Mouse (Mus musculus) lung, adult 18-20 months (tissue): Measurements from ENCODE around the gene Ap2s1.
"Not testable (repeated sequence)": the region's sequence is repeated elsewhere in the genome, so short reads cannot be mapped to it uniquely, and the experiment has no call there.

ENCODE experiments used
- DNase-seq, 2 experiments: peaks; one replicate each; pipeline ENCODE4 v3.0.0; 2022; ENCODE audit warnings: mixed read lengths in 2 of 2

Ap2s1 gene

GRCm38 (mm10) chr7:16738073-16738696 lies at the start of gene Ap2s1:
Gene Ap2s1, plus strand, starts transcription at chr7:16738410.
- DNase-seq = peak; percentile 98

GRCm38 (mm10) chr7:16689196-16689595 lies 49.0 kb upstream of the Ap2s1 start:
- DNase-seq = no peak

- no peak for DNase-seq
These were observed 43.2 kb upstream of the Ap2s1 start for GRCm38 (mm10) chr7:16695025-16695424.

GRCm38 (mm10) chr7:16699042-16699441 lies 39.2 kb upstream of the Ap2s1 start:
- DNase-seq = peak in 1 of 2 experiments; percentile 5

- DNase-seq = no peak
These were observed 37.6 kb upstream of the Ap2s1 start for GRCm38 (mm10) chr7:16700583-16700982.

- no peak for DNase-seq
These were observed 31.8 kb upstream of the Ap2s1 start for GRCm38 (mm10) chr7:16706385-16706784.

- no peak for DNase-seq
These were observed 30.0 kb upstream of the Ap2s1 start for GRCm38 (mm10) chr7:16708244-16708643.

- no peak for DNase-seq
These were observed 27.6 kb upstream of the Ap2s1 start for GRCm38 (mm10) chr7:16710604-16711003.

GRCm38 (mm10) chr7:16712633-16713415 lies 25.4 kb upstream of the Ap2s1 start:
- no peak for DNase-seq

GRCm38 (mm10) chr7:16716456-16717152 lies 21.6 kb upstream of the Ap2s1 start:
- not testable (repeated sequence) for DNase-seq

GRCm38 (mm10) chr7:16721629-16722028 lies 16.6 kb upstream of the Ap2s1 start, which contains the start of gene Ceacam9:
Gene Ceacam9, plus strand, starts transcription at chr7:16721929.
- DNase-seq = no peak

GRCm38 (mm10) chr7:16722490-16722889 lies 15.7 kb upstream of the Ap2s1 start:
- not testable (repeated sequence) for DNase-seq

- DNase-seq = peak; percentile 51 to 70
These were observed 9.4 kb upstream of the Ap2s1 start for GRCm38 (mm10) chr7:16728596-16729348.

- peak; percentile 32 to 50 for DNase-seq
These were observed 8.6 kb upstream of the Ap2s1 start for GRCm38 (mm10) chr7:16729563-16729962.

GRCm38 (mm10) chr7:16730791-16731190 lies 7.4 kb upstream of the Ap2s1 start:
- no peak for DNase-seq

GRCm38 (mm10) chr7:16731893-16732422 lies 6.3 kb upstream of the Ap2s1 start:
- no peak for DNase-seq

GRCm38 (mm10) chr7:16737606-16738072 lies 571 bp upstream of the Ap2s1 start:
- no peak for DNase-seq

GRCm38 (mm10) chr7:16739056-16739604 lies 920 bp downstream of the Ap2s1 start:
- no peak for DNase-seq

- no peak for DNase-seq
These were observed 7.2 kb downstream of the Ap2s1 start for GRCm38 (mm10) chr7:16745373-16745772.

- DNase-seq = peak; percentile 24 to 48
These were observed 7.9 kb downstream of the Ap2s1 start for GRCm38 (mm10) chr7:16746093-16746492.

GRCm38 (mm10) chr7:16747656-16748055 lies 9.4 kb downstream of the Ap2s1 start:
- DNase-seq = no peak

- DNase-seq = peak; percentile 60 to 76
These were observed 13.8 kb downstream of the Ap2s1 start for GRCm38 (mm10) chr7:16752016-16752415.
